Mouse (Mus musculus) lung, postnatal 0 days (tissue): ENCODE measurements around the gene Crhr1. TPM values are rescaled to one million over a fixed set of nuclear protein-coding genes. Genes with fewer than 3 reads are reported as not detected.

ENCODE experiments used
- ATAC-seq: fragments of 200-750 bp; cut with Nextera tagmentation; 2 replicates; pipeline ENCODE4 v1.8.0; 2017; ENCODE audit warnings: moderate library complexity
- DNase-seq: peaks from one replicate; pipeline ENCODE4 v3.0.0-alpha.2; 2016; ENCODE audit warnings: low spot score
- H3K27ac ChIP-seq: fragments of 300-500 bp; sonication (generic); 2 replicates; pipeline ENCODE4 v1.5.1; 2014; ENCODE audit warnings: antibody characterized with exemption, mild to moderate bottlenecking, low read length, mixed read lengths
- H3K27me3 ChIP-seq: fragments of 300-500 bp; sonication (generic); replicated peaks from 2 replicates; pipeline ENCODE4 v1.6.1; 2014; ENCODE audit warnings: low read length, mixed read lengths; ENCODE audit not compliant: insufficient read depth
- H3K36me3 ChIP-seq: fragments of 300-500 bp; sonication (generic); 2 replicates; pipeline ENCODE4 v1.6.1; 2014; ENCODE audit warnings: low read length, mixed read lengths; ENCODE audit not compliant: insufficient read depth
- H3K4me1 ChIP-seq: fragments of 300-500 bp; sonication (generic); 2 replicates; pipeline ENCODE4 v1.6.1; 2014; ENCODE audit warnings: antibody characterized with exemption, low read depth, low read length, mixed read lengths; ENCODE audit not compliant: insufficient read depth
- H3K4me2 ChIP-seq: fragments of 300-500 bp; sonication (generic); replicated peaks from 2 replicates; pipeline ENCODE4 v1.6.1; 2014; ENCODE audit warnings: low read depth, mild to moderate bottlenecking, low read length, moderate library complexity, mixed read lengths
- H3K4me3 ChIP-seq: fragments of 300-500 bp; sonication (generic); 2 replicates; pipeline ENCODE4 v1.5.1; 2014; ENCODE audit warnings: low read depth, low read length
- H3K9ac ChIP-seq: fragments of 300-500 bp; sonication (generic); replicated peaks from 2 replicates; pipeline ENCODE4 v1.6.1; 2014; ENCODE audit warnings: low read depth, mild to moderate bottlenecking
- H3K9me3 ChIP-seq: fragments of 300-500 bp; sonication (generic); 2 replicates; pipeline ENCODE4 v1.6.1; 2016; ENCODE audit warnings: low read length, mixed read lengths
- CTCF ChIP-seq: IDR thresholded peaks from 2 replicates; pipeline ENCODE4 v1.5.1; 2016; ENCODE audit warnings: antibody characterized with exemption, mild to moderate bottlenecking
- EP300 ChIP-seq: IDR thresholded peaks from 2 replicates; pipeline ENCODE4 v1.6.1; 2016; ENCODE audit warnings: antibody characterized with exemption, mild to moderate bottlenecking, control low read depth
- WGBS: fragments of 180-500 bp; shearing (Covaris S2); extraction: QIAGEN DNeasy Blood & Tissue Kit; methylation state at CpG from one replicate; pipeline ENCODE4 v1.1.7; 2014; 5-methylcytosine and 5-hydroxymethylcytosine counted together
- polyA plus RNA-seq: library from polyadenylated mRNA; unstranded; fragments of >200 nt; fragmentation: Nextera tagmentation; extraction: Ambion mirVana; gene quantifications from 2 replicates; pipeline ENCODE4 v1.2.1, GENCODE M21; 2015

Gene Crhr1
- polyA plus RNA-seq, 1 experiment from 2014 or later = not detected

GRCm38 (mm10) chr11:104179804-104180203, 47.1 kb downstream of the Crhr1 start:
- H3K4me1 ChIP-seq = no peaks in the 10 kb centered on the region
- 45% methylated on average over 5 of the region's 5 CpGs for WGBS
- TF ChIP-seq CTCF (no peak), EP300 (no peak)
- DNase-seq = no peak
- no peak overlapping the region for H3K27ac ChIP-seq
- ATAC-seq = no peak
- H3K4me2 ChIP-seq = no peak overlapping the region
- H3K27me3 ChIP-seq = no peaks in the 10 kb centered on the region
- no peak overlapping the region for H3K9ac ChIP-seq
- no peak overlapping the region for H3K4me3 ChIP-seq
- no peaks in the 10 kb centered on the region for H3K36me3 ChIP-seq
- no peaks in the 10 kb centered on the region for H3K9me3 ChIP-seq

GRCm38 (mm10) chr11:104182141-104182540, 49.5 kb downstream of the Crhr1 start:
- H3K36me3 ChIP-seq = no peaks in the 10 kb centered on the region
- no peaks in the 10 kb centered on the region for H3K4me1 ChIP-seq
- H3K9me3 ChIP-seq = no peaks in the 10 kb centered on the region
- no peak for TF ChIP-seq CTCF
- no peak for TF ChIP-seq EP300
- no peak overlapping the region for H3K9ac ChIP-seq
- WGBS = 73% methylated on average over 3 of the region's 3 CpGs
- no peak overlapping the region for H3K4me3 ChIP-seq
- ATAC-seq (no peak), DNase-seq (no peak)
- no peak overlapping the region for H3K4me2 ChIP-seq
- no peaks in the 10 kb centered on the region for H3K27me3 ChIP-seq
- no peak overlapping the region for H3K27ac ChIP-seq

GRCm38 (mm10) chr11:104186135-104186836, 53.6 kb downstream of the Crhr1 start, which contains the start of gene Sppl2c:
Gene Sppl2c, plus strand, starts transcription at chr11:104186327.
- H3K4me3 ChIP-seq = no peak within 1 kb of the TSS
- ATAC-seq = no peak
- no peak within 1 kb of the TSS for H3K27ac ChIP-seq
- no peaks in the 10 kb centered on the region for H3K9me3 ChIP-seq
- no peak within 1 kb of the TSS for H3K4me2 ChIP-seq
- TF ChIP-seq EP300 (no peak), CTCF (no peak)
- no peaks in the 10 kb centered on the region for H3K27me3 ChIP-seq
- DNase-seq = peak; percentile 7
- 73% methylated on average over 11 of the region's 13 CpGs for WGBS
- no peaks in the 10 kb centered on the region for H3K4me1 ChIP-seq
- no peak within 1 kb of the TSS for H3K9ac ChIP-seq
- no peaks in the 10 kb centered on the region for H3K36me3 ChIP-seq

- TF ChIP-seq CTCF (no peak), EP300 (no peak)
- H3K4me1 ChIP-seq = no peaks in the 10 kb centered on the region
- 87% methylated on average over 9 of the region's 9 CpGs for WGBS
Measured at GRCm38 (mm10) chr11:104186837-104187150, 54.1 kb downstream of the Crhr1 start.

GRCm38 (mm10) chr11:104187766-104188165, 55.1 kb downstream of the Crhr1 start:
- Histone ChIP-seq H3K4me2 (no peak overlapping the region), H3K9me3 (no peaks in the 10 kb centered on the region), H3K27ac (no peak overlapping the region), H3K27me3 (no peaks in the 10 kb centered on the region), H3K36me3 (no peaks in the 10 kb centered on the region), H3K4me3 (no peak overlapping the region), H3K9ac (no peak overlapping the region), H3K4me1 (no peaks in the 10 kb centered on the region)
- ATAC-seq (no peak), DNase-seq (no peak)
- TF ChIP-seq EP300 (no peak), CTCF (no peak)
- 90% methylated on average over 10 of the region's 10 CpGs for WGBS

More at GRCm38 (mm10) chr11:104186837-104187150, 54.1 kb downstream of the Crhr1 start:
- DNase-seq = no peak
- H3K9me3 ChIP-seq = no peaks in the 10 kb centered on the region
- ATAC-seq = no peak
- H3K36me3 ChIP-seq = no peaks in the 10 kb centered on the region
- H3K9ac ChIP-seq = no peak overlapping the region
- H3K27ac ChIP-seq = no peak overlapping the region
- H3K27me3 ChIP-seq = no peaks in the 10 kb centered on the region
- no peak overlapping the region for H3K4me3 ChIP-seq
- H3K4me2 ChIP-seq = no peak overlapping the region

- Histone ChIP-seq H3K36me3 (no peaks in the 10 kb centered on the region), H3K4me3 (no peak overlapping the region), H3K27ac (no peak overlapping the region), H3K4me1 (no peaks in the 10 kb centered on the region), H3K4me2 (no peak overlapping the region), H3K9ac (no peak overlapping the region), H3K27me3 (no peaks in the 10 kb centered on the region), H3K9me3 (no peaks in the 10 kb centered on the region)
- ATAC-seq (no peak), DNase-seq (no peak)
- 68% methylated on average over 2 of the region's 2 CpGs for WGBS
- TF ChIP-seq EP300 = no peak
- no peak for TF ChIP-seq CTCF
Measured at GRCm38 (mm10) chr11:104190008-104190407, 57.4 kb downstream of the Crhr1 start.

- Histone ChIP-seq H3K4me1 (no peaks in the 10 kb centered on the region), H3K9ac (no peak overlapping the region), H3K36me3 (no peaks in the 10 kb centered on the region), H3K4me3 (no peak overlapping the region), H3K4me2 (no peak overlapping the region), H3K27me3 (no peaks in the 10 kb centered on the region), H3K9me3 (no peaks in the 10 kb centered on the region), H3K27ac (no peak overlapping the region)
- ATAC-seq (no peak), DNase-seq (no peak)
- 61% methylated on average over 11 of the region's 11 CpGs for WGBS
- TF ChIP-seq CTCF = no peak
- no peak for TF ChIP-seq EP300
Measured at GRCm38 (mm10) chr11:104195382-104195781, 62.7 kb downstream of the Crhr1 start.
